Mouse (Mus musculus): ENCODE results near the gene Ssc4d.

The Ssc4d gene

GRCm38 (mm10) chr5:135940587-135940986, 33.7 kb downstream of the Ssc4d start:
- DNase-seq (ENCODE audit: low read depth, low spot score), result peak; percentile 62

GRCm38 (mm10) chr5:135935641-135936190, 38.6 kb downstream of the Ssc4d start:
- DNase-seq (ENCODE audit: low read depth, low spot score), result peak; percentile 81

GRCm38 (mm10) chr5:135935176-135935523, 39.2 kb downstream of the Ssc4d start:
- no peak for DNase-seq (ENCODE audit: low read depth, low spot score)

GRCm38 (mm10) chr5:135934481-135935175, 39.7 kb downstream of the Ssc4d start, which contains the start of gene Ywhag:
TSS of gene Ywhag (minus strand) at chr5:135934616.
- peak; percentile 99 for DNase-seq (ENCODE audit: low read depth, low spot score)

- peak; percentile 84 for DNase-seq (ENCODE audit: low read depth, low spot score)
Observed at GRCm38 (mm10) chr5:135933900-135934441, 40.4 kb downstream of the Ssc4d start.

- DNase-seq (ENCODE audit: low read depth, low spot score), result no peak
Observed at GRCm38 (mm10) chr5:135933222-135933899, 41.0 kb downstream of the Ssc4d start.

GRCm38 (mm10) chr5:135932359-135932758, 42.0 kb downstream of the Ssc4d start:
- no peak for DNase-seq (ENCODE audit: low read depth, low spot score)

- DNase-seq (ENCODE audit: low read depth, low spot score), result no peak
Observed at GRCm38 (mm10) chr5:135931526-135931925, 42.8 kb downstream of the Ssc4d start.

GRCm38 (mm10) chr5:135929685-135930424, 44.5 kb downstream of the Ssc4d start:
- peak; percentile 50 for DNase-seq (ENCODE audit: low read depth, low spot score)

GRCm38 (mm10) chr5:135923901-135924300, 50.4 kb downstream of the Ssc4d start:
- no peak for DNase-seq (ENCODE audit: low read depth, low spot score)

- no peak for DNase-seq (ENCODE audit: low read depth, low spot score)
Observed at GRCm38 (mm10) chr5:135919902-135920301, 54.4 kb downstream of the Ssc4d start.

- no peak for DNase-seq (ENCODE audit: low read depth, low spot score)
Observed at GRCm38 (mm10) chr5:135918593-135918992, 55.7 kb downstream of the Ssc4d start.

- DNase-seq (ENCODE audit: low read depth, low spot score), result peak; percentile 69
Observed at GRCm38 (mm10) chr5:135918059-135918437, 56.3 kb downstream of the Ssc4d start.

- DNase-seq (ENCODE audit: low read depth, low spot score), result peak; percentile 62
Observed at GRCm38 (mm10) chr5:135917327-135918058, 56.8 kb downstream of the Ssc4d start.

GRCm38 (mm10) chr5:135916601-135917000, 57.7 kb downstream of the Ssc4d start:
- DNase-seq (ENCODE audit: low read depth, low spot score), result no peak

- DNase-seq (ENCODE audit: low read depth, low spot score), result no peak
Observed at GRCm38 (mm10) chr5:135916051-135916565, 58.2 kb downstream of the Ssc4d start.

- DNase-seq (ENCODE audit: low read depth, low spot score), result no peak
Observed at GRCm38 (mm10) chr5:135914156-135914555, 60.2 kb downstream of the Ssc4d start.

- peak; percentile 63 for DNase-seq (ENCODE audit: low read depth, low spot score)
Observed at GRCm38 (mm10) chr5:135913201-135913600, 61.1 kb downstream of the Ssc4d start.

GRCm38 (mm10) chr5:135911633-135912220, 62.6 kb downstream of the Ssc4d start:
- no peak for DNase-seq (ENCODE audit: low read depth, low spot score)

GRCm38 (mm10) chr5:135910813-135911212, 63.5 kb downstream of the Ssc4d start:
- DNase-seq (ENCODE audit: low read depth, low spot score), result no peak

Data from ES-CJ7 (cell line).